Mouse (Mus musculus) CH12.LX (cell line): ENCODE measurements at regions not wholly inside any gene's neighbourhood (a gene's known extent, or its start where the extent isn't known, plus 50 kb on each side); places are given as distances from the start of the nearest gene placed in this dataset.

Experiments
- DNase-seq: peaks from one replicate; pipeline ENCODE4 v3.0.0-alpha.2; 2013; ENCODE audit errors: extremely low read depth
- H3K27ac ChIP-seq: 2 replicates; pipeline ENCODE4 v1.5.1; 2012; ENCODE audit warnings: low read depth, mild to moderate bottlenecking, control low read depth, moderate library complexity; ENCODE audit not compliant: insufficient read depth
- H3K27me3 ChIP-seq: replicated peaks from 2 replicates; pipeline ENCODE3; 2012; ENCODE audit warnings: inconsistent platforms
- H3K36me3 ChIP-seq, 2 experiments: replicated peaks in 1 of 2; 2 replicates each; pipeline versions ENCODE3 to v1.6.1; 2012; ENCODE audit warnings: inconsistent platforms in 1 of 2, low read length in 1 of 2, mild to moderate bottlenecking in 1 of 2, mixed read lengths in 1 of 2, moderate library complexity in 1 of 2; ENCODE audit not compliant: control insufficient read depth in 1 of 2, insufficient read depth in 1 of 2
- H3K4me1 ChIP-seq, 2 experiments: 2 replicates each; pipeline ENCODE4 v1.6.1; 2012; ENCODE audit warnings: inconsistent platforms in 1 of 2, moderate library complexity in 1 of 2; ENCODE audit not compliant: insufficient read depth in 2 of 2, control insufficient read depth in 1 of 2
- H3K4me2 ChIP-seq: 2 replicates; pipeline ENCODE4 v1.6.1; 2012; ENCODE audit warnings: low read depth, mild to moderate bottlenecking, control low read depth; ENCODE audit not compliant: poor library complexity, insufficient read depth, severe bottlenecking
- H3K4me3 ChIP-seq, 3 experiments: fragments of 150-350 bp in 1 of 3; sonication (generic) in 1 of 3; replicated peaks in 1 of 3; 2 replicates each; pipeline versions ENCODE3 to v1.5.1; 2011 to 2012; ENCODE audit warnings: low read depth in 2 of 3, low read length in 2 of 3, mild to moderate bottlenecking in 2 of 3, moderate library complexity in 2 of 3, control low read depth in 1 of 3, improper control_type of control experiment in 1 of 3, inconsistent platforms in 1 of 3, mixed read lengths in 1 of 3; ENCODE audit not compliant: poor library complexity in 1 of 3
- H3K79me2 ChIP-seq: replicated peaks from 2 replicates; pipeline ENCODE4 v1.6.1; 2012; ENCODE audit warnings: mild to moderate bottlenecking, moderate library complexity; ENCODE audit not compliant: control insufficient read depth, poor library complexity, insufficient read depth, severe bottlenecking; ENCODE audit errors: extremely low read depth
- H3K9ac ChIP-seq: 2 replicates; pipeline ENCODE4 v1.6.1; 2012; ENCODE audit warnings: low read depth, mild to moderate bottlenecking, control low read depth, moderate library complexity; ENCODE audit not compliant: insufficient read depth
- H3K9me3 ChIP-seq: replicated peaks from 2 replicates; pipeline ENCODE3; 2012; ENCODE audit warnings: low read length, inconsistent platforms, mixed read lengths
- BHLHE40 ChIP-seq: IDR thresholded peaks from 2 replicates; pipeline ENCODE4 v1.6.1; 2011; ENCODE audit warnings: mild to moderate bottlenecking, low read depth, low read length, improper control_type of control experiment
- CHD1 ChIP-seq: IDR thresholded peaks from 2 replicates; pipeline ENCODE4 v1.6.1; 2012; ENCODE audit warnings: low read depth, low read length, improper control_type of control experiment, inconsistent platforms
- CTCF ChIP-seq, 2 experiments: IDR thresholded peaks in 1 of 2; conservative IDR thresholded peaks in 1 of 2; 2 replicates each; pipeline ENCODE4 v1.5.1; 2011 to 2012; ENCODE audit warnings: low read depth in 2 of 2, low read length in 2 of 2, improper control_type of control experiment in 1 of 2, inconsistent platforms in 1 of 2, mild to moderate bottlenecking in 1 of 2, moderate library complexity in 1 of 2
- E2F4 ChIP-seq: IDR thresholded peaks from 2 replicates; pipeline ENCODE4 v1.6.1; 2011; ENCODE audit warnings: low read depth, low read length, improper control_type of control experiment; ENCODE audit not compliant: insufficient replicate concordance
- ETS1 ChIP-seq: conservative IDR thresholded peaks from 2 replicates; pipeline ENCODE4 v1.6.1; 2012; ENCODE audit warnings: low read depth, mild to moderate bottlenecking, inconsistent platforms, low read length, improper control_type of control experiment, moderate library complexity
- HCFC1 ChIP-seq: IDR thresholded peaks from 2 replicates; pipeline ENCODE4 v1.6.1; 2012; ENCODE audit warnings: low read depth, mild to moderate bottlenecking, inconsistent platforms, low read length, improper control_type of control experiment
- JUN ChIP-seq: IDR thresholded peaks from 2 replicates; pipeline ENCODE4 v1.6.1; 2011; ENCODE audit warnings: low read depth, mild to moderate bottlenecking, low read length, improper control_type of control experiment, moderate library complexity; ENCODE audit not compliant: insufficient read depth
- MYC ChIP-seq: IDR thresholded peaks from 2 replicates; pipeline ENCODE4 v1.6.1; 2011; ENCODE audit warnings: low read depth, mild to moderate bottlenecking, improper control_type of control experiment, low read length
- NRF1 ChIP-seq: IDR thresholded peaks from 2 replicates; pipeline ENCODE4 v1.6.1; 2014; ENCODE audit warnings: low read depth, mild to moderate bottlenecking, inconsistent platforms, low read length, improper control_type of control experiment, moderate library complexity
- PAX5 ChIP-seq: IDR thresholded peaks from 2 replicates; pipeline ENCODE4 v1.6.1; 2012; ENCODE audit warnings: low read length, inconsistent platforms, mixed read lengths
- RAD21 ChIP-seq: IDR thresholded peaks from 2 replicates; pipeline ENCODE4 v1.6.1; 2011; ENCODE audit warnings: low read depth, mild to moderate bottlenecking, low read length, improper control_type of control experiment, moderate library complexity
- SMC3 ChIP-seq: IDR thresholded peaks from 2 replicates; pipeline ENCODE4 v1.6.1; 2011; ENCODE audit warnings: low read depth, low read length, improper control_type of control experiment
- TCF12 ChIP-seq: IDR thresholded peaks from 2 replicates; pipeline ENCODE4 v1.6.1; 2014; ENCODE audit warnings: low read depth, mild to moderate bottlenecking, inconsistent platforms, low read length, improper control_type of control experiment
- USF2 ChIP-seq: conservative IDR thresholded peaks from 2 replicates; pipeline ENCODE4 v1.6.1; 2011; ENCODE audit warnings: low read depth, low read length, improper control_type of control experiment
- ZKSCAN1 ChIP-seq: IDR thresholded peaks from 2 replicates; pipeline ENCODE4 v1.6.1; 2012; ENCODE audit warnings: low read depth, inconsistent platforms, low read length, improper control_type of control experiment, borderline replicate concordance
- dilution Hi-C: fragments of 300-500 bp; cut with MboI; formaldehyde crosslinking; loops from 2 replicates; pipeline ENCODE4 v1.14.3; 2020; ENCODE audit warnings: low sequenced_read_pairs; ENCODE audit not compliant: extremely low pct_unique_long_range_greater_than_20kb, extremely low pct_ligation_motif_present
- in situ Hi-C: fragments of 300-500 bp; cut with MboI; formaldehyde crosslinking; loops from 3 replicates; pipeline ENCODE4 v1.14.3; 2019; ENCODE audit warnings: low sequenced_read_pairs, low pct_ligation_motif_present, low pct_unique_long_range_greater_than_20kb, mixed read lengths

DNA sequence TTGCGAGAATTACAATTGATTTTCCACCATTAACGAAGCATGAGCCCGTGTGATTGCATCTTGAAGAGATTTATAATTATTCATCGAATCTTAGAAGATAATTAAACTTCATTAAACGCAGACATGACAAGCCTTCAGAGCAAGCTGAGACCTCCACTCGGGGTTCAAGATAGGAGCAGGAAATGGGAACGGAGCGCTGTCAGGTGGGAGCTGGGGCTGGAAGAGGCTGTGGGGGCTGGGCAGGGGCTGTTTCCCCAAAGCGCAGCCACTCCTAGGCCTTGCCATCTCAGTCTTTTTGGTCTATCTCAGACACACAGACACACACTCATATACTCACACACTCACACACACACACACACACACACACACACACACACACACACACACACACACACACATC, 52.6 kb upstream of the Disp3 start:
- dilution Hi-C loops (no loop called here), in situ Hi-C loops (no loop called here)
- H3K27me3 ChIP-seq, result peaks cover 77% of the 10 kb centered on the region
- H3K9ac ChIP-seq, result no peak overlapping the region
- no peaks in the 10 kb centered on the region for H3K79me2 ChIP-seq
- no peaks in the 10 kb centered on the region for H3K36me3 ChIP-seq
- no peak for TF ChIP-seq NRF1
- no peak for TF ChIP-seq BHLHE40
- no peak for TF ChIP-seq TCF12
- TF ChIP-seq CTCF (conservative IDR thresholded peaks at IDR 0.05 in 1 of 2, IDR thresholded peaks at IDR 0.05 in 1 of 2; ENCODE audit: low read depth in 2 of 2, low read length in 2 of 2), result no peak
- no peak for TF ChIP-seq USF2
- no peak for TF ChIP-seq CHD1
- TF ChIP-seq ZKSCAN1, result no peak
- TF ChIP-seq HCFC1, result no peak
- no peak for TF ChIP-seq ETS1
- no peak for TF ChIP-seq PAX5
- no peak for TF ChIP-seq E2F4
- TF ChIP-seq JUN, result no peak
- no peak for DNase-seq
- H3K4me3 ChIP-seq, result no peak overlapping the region
- no peaks in the 10 kb centered on the region for H3K9me3 ChIP-seq
- H3K27ac ChIP-seq, result no peak overlapping the region
- no peak overlapping the region for H3K4me2 ChIP-seq
- H3K4me1 ChIP-seq, result no peaks in the 10 kb centered on the region

DNA sequence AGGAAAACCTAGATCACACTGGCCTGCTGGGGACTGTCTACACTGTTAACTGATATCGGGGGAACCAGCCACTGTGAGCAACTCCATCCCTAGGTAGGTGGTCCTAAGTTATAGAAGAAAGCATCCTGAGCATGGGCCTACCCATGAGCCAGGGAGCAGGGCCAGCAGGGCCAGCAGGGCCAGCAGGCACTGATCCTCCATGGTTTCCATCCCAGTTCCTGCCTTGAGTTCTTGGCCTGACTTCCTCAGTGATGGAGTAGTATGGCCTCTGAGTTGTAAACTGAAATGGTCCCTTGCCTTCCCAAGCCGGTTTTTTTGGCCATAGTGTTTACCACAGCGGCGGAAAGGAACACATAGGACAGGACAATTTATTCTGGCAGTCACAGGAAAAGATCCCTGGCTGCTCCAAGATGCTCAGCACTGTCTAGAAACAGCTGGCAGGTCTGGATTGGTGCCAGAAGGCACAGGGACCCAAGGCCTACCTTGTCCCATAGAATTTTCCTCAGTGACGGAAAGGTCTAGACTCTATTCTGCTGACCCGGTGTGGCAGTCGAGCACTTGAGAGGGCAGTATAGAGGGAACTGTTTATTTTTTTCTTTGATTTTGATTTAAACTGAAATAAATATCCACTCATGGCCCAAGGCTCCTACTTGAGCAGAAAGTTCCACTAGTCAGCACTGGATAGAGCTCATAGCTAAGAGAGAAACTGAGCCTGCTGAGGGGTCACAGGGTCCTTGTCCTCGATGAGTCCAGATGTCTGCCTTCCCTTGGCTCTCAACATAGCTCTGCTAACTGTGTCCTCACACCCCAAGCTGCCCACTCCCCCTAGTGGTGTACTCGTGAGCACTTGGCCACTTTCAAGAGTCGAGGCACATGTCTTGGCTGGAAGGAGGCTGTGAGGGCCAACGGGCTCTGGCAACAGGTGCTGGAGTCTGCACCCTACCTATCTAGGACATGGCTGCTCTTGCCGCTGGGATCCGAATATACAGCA, 50.4 kb upstream of the Disp3 start:
- Histone ChIP-seq H3K4me2 (no peak overlapping the region), H3K27ac (no peak overlapping the region), H3K4me3 (no peak overlapping the region), H3K4me1 (no peaks in the 10 kb centered on the region), H3K36me3 (no peaks in the 10 kb centered on the region), H3K9ac (no peak overlapping the region), H3K9me3 (no peaks in the 10 kb centered on the region), H3K79me2 (no peaks in the 10 kb centered on the region), H3K27me3 (peaks cover 60% of the 10 kb centered on the region)
- TF ChIP-seq CTCF (conservative IDR thresholded peaks at IDR 0.05 in 1 of 2, IDR thresholded peaks at IDR 0.05 in 1 of 2; ENCODE audit: low read depth in 2 of 2, low read length in 2 of 2) (peak in 1 of 2 experiments; percentile 56; a peak in 2 of 4 replicates), E2F4 (no peak), ETS1 (no peak), CHD1 (no peak), JUN (no peak), SMC3 (peak; percentile 40), MYC (no peak), RAD21 (peak; percentile 27)
- dilution Hi-C loops, result no loop called here
- peak; percentile 14 for DNase-seq
- in situ Hi-C loops, result no loop called here
